Mouse (Mus musculus) thymus, postnatal 14 days (tissue): ENCODE measurements around the gene Fnip2.

ENCODE experiments used
- DNase-seq: peaks from one replicate; pipeline ENCODE4 v3.0.0; 2021

Fnip2 gene

GRCm38 (mm10) chr3:79563511-79563910 lies 4.1 kb downstream of the Fnip2 start:
- no peak for DNase-seq

GRCm38 (mm10) chr3:79561784-79562715 lies 5.5 kb downstream of the Fnip2 start:
- no peak for DNase-seq

GRCm38 (mm10) chr3:79560555-79560954 lies 7.0 kb downstream of the Fnip2 start:
- DNase-seq = no peak

- DNase-seq = no peak
Observed at GRCm38 (mm10) chr3:79559773-79560045, 7.9 kb downstream of the Fnip2 start.

GRCm38 (mm10) chr3:79559021-79559772 lies 8.4 kb downstream of the Fnip2 start:
- DNase-seq = no peak

- no peak for DNase-seq
Observed at GRCm38 (mm10) chr3:79555061-79555460, 12.5 kb downstream of the Fnip2 start.

GRCm38 (mm10) chr3:79553779-79554178 lies 13.8 kb downstream of the Fnip2 start:
- DNase-seq = no peak

- no peak for DNase-seq
Observed at GRCm38 (mm10) chr3:79551826-79552552, 15.6 kb downstream of the Fnip2 start.

- no peak for DNase-seq
Observed at GRCm38 (mm10) chr3:79549751-79550393, 17.7 kb downstream of the Fnip2 start.

- no peak for DNase-seq
Observed at GRCm38 (mm10) chr3:79548681-79549437, 18.7 kb downstream of the Fnip2 start.

- DNase-seq = no peak
Observed at GRCm38 (mm10) chr3:79542585-79542984, 25.0 kb downstream of the Fnip2 start.

- DNase-seq = no peak
Observed at GRCm38 (mm10) chr3:79539656-79540055, 27.9 kb downstream of the Fnip2 start.

GRCm38 (mm10) chr3:79539124-79539523 lies 28.5 kb downstream of the Fnip2 start:
- DNase-seq = no peak

GRCm38 (mm10) chr3:79538342-79538741 lies 29.3 kb downstream of the Fnip2 start:
- no peak for DNase-seq

GRCm38 (mm10) chr3:79537626-79538203 lies 29.9 kb downstream of the Fnip2 start:
- DNase-seq = no peak

GRCm38 (mm10) chr3:79537023-79537422 lies 30.6 kb downstream of the Fnip2 start:
- DNase-seq = no peak

- DNase-seq = no peak
Observed at GRCm38 (mm10) chr3:79531581-79532271, 35.9 kb downstream of the Fnip2 start.

GRCm38 (mm10) chr3:79529499-79530096 lies 38.0 kb downstream of the Fnip2 start:
- DNase-seq = no peak

GRCm38 (mm10) chr3:79528451-79528850 lies 39.1 kb downstream of the Fnip2 start:
- no peak for DNase-seq

- DNase-seq = no peak
Observed at GRCm38 (mm10) chr3:79527921-79528320, 39.7 kb downstream of the Fnip2 start.

- DNase-seq = no peak
Observed at GRCm38 (mm10) chr3:79527521-79527920, 40.1 kb downstream of the Fnip2 start.
